Mouse (Mus musculus): ENCODE results near the gene Fkbp2. TPM values are rescaled to one million over a fixed set of nuclear protein-coding genes. Genes with fewer than 3 reads are reported as not detected.
A peak's percentile ranks its signal among the peaks of the same experiment; 100 is the strongest.
"Not testable (repeated sequence)": the region's sequence is repeated elsewhere in the genome, so short reads cannot be mapped to it uniquely, and the experiment has no call there.

Gene Fkbp2
- total RNA-seq, 2 experiments from 2014 or later: 106 to 115 TPM

DNA sequence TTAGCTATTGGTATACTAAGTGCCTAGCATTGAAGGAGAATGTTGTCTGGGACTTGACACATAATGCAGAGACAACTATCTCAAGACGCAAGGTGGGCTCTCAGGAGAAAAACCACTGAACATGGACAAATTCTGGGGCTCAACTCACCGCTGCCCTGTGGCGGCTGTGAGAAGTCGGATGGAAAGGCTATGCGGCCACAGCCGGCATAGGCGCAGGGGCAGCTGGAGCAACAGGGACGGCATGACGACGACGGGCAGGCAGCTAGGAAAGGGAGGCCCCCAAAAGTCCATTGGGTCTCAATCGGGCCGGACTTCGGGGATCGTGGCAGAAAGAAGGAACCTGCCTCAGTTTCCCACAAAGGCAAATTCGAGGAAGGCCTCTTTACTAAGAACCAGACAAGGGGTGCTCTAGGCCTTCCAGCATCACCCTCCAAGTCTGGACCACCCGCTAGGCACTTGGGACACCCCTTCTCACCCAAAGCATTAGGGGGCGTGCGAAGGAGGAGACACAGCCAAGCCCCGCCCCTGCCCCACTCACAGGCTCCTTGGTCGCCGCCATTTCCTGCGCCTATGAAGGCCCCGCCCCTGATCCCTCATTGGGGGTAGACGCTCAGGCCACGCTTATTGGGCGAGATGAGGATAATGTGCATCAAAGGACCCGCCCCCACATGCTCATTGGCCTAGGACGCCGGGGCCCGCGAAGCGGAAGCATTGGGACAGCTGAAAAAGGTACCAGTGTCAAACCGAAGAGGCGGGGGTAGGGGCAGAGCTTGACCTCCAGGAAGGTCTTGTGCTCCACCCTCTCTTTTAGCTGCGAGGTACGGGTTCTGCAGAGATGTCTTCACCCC lies 11.9 kb upstream of the Fkbp2 start, which contains the start of gene Dnajc4:
Gene Dnajc4, minus strand, starts transcription at position 562 of the 848 bp plus-strand sequence.
- peak; percentile 94 for DNase-seq (ENCODE audit: low spot score in 2 of 2)

DNA sequence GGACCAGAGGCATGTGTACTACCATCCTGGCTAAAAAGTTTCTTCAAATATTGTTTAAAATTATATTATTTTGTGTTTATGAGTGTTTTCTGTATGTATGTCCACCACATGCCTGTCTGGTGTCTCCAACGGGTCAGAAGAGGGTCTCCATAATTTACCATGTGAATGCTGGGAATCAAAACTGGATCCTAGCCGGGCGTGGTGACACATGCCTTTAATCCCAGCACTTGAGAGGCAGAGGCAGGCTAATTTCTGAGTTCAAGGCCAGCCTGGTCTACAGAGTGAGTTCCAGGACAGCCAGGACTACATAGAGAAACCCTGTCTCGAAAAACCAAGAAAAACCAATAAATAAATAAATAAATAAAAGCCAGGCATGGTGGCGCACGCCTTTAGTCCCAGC lies 10.9 kb upstream of the Fkbp2 start:
- DNase-seq (ENCODE audit: low spot score in 2 of 2): not testable (repeated sequence)

DNA sequence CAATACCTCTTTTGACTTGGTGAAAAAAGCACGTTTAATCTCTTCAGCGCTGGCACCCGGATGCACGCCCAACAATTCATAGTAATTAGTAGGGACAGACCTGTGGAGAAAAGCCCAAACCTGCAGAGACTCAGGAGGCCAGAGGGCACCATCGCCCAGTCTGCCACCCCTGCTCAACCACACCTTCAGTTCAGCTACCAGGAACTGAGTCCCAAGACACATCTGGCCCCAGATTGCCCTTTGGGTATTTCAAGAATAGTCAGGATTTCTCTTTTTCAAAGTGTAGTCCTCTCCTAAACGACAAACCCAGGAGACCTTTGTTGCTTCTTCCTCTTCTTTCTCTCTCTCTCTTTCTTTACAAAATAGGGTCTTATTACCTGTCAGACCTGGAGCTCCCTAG lies 10.4 kb upstream of the Fkbp2 start:
- DNase-seq (ENCODE audit: low spot score in 2 of 2): no peak

DNA sequence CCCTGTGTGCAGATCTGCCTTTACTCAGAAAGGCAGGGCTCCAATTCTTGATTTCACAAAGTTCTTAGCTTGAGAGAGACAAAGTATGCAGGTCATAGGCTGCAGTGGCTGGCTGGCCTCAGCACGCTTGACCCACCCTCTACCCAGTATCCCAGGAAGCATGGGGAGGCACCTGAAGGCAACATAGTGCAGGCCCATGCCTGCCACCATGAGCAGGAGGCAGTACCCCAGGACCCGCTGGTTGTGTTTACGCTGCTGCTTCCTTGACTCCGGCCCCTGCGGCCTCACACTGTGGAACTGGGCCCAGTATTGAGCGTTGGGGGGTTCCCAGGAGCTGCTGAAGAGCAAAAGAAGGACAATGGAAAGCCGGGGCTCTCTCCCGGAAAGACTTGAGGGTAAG lies 8.9 kb upstream of the Fkbp2 start:
- no peak for DNase-seq (ENCODE audit: low spot score in 2 of 2)

DNA sequence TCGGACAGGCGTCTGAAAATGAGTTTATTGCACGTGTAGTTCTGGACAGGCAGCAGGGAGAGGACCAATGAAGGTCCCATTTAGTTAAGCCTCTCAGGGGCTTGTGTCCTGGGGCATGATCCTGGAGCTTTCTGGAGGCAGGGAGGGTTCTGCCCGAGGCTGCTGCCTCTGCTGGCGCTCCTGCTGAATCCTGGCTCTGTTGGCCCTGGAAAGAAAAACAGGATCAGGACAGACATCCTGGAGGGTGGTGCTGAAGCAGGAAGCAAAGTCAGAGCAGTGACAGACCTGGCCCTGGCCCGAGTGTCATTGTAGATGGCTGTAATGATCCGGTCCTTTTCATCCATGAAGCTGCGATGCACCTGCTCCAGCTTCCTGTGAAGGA lies 7.6 kb upstream of the Fkbp2 start:
- no peak for DNase-seq (ENCODE audit: low spot score in 2 of 2)

DNA sequence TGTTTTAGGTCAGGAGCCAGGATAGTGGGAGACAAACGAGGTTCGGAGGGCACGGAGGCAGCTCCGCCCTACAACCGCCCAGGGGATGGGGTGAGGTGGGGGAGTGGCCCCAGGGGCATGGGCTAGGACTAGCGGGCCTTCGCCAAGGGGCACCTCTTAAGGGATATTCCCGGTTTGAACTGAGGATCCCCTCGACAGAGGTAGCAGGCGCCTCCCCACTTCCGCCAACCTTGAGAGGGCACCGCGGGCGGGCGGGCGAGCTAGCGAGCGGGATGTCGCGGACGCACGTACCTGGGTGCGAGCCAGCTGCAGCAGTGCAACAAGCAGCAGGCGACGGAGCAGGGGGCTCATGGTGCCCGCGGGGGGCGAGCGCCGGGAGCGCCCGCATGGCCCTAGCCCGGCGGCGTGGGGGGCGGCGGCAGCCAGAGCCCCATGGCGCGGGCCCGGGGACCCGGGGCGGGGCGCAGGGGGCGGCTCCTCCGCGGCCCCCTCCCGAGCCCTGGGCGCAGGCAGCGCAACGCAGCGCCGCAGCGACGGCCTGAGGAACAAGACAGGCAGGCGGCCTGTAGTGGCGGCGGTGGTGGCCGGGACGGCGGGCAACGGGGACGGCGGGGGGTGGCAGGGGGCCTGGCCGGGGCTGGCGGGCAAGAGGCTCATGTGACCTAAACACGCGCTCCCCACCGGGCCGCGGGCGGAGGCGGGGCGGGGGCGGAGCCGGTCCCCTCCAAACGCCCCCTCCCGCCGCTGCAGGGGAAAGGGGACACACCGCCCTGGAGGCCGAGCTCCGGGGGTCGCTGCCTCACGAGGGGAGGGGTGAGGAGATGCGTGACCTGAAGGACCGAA lies 7.0 kb upstream of the Fkbp2 start, which contains the start of gene Vegfb:
Gene Vegfb, minus strand, starts transcription at position 591 of the 843 bp plus-strand sequence.
- peak; percentile 50 to 67 for DNase-seq (ENCODE audit: low spot score in 2 of 2)

DNA sequence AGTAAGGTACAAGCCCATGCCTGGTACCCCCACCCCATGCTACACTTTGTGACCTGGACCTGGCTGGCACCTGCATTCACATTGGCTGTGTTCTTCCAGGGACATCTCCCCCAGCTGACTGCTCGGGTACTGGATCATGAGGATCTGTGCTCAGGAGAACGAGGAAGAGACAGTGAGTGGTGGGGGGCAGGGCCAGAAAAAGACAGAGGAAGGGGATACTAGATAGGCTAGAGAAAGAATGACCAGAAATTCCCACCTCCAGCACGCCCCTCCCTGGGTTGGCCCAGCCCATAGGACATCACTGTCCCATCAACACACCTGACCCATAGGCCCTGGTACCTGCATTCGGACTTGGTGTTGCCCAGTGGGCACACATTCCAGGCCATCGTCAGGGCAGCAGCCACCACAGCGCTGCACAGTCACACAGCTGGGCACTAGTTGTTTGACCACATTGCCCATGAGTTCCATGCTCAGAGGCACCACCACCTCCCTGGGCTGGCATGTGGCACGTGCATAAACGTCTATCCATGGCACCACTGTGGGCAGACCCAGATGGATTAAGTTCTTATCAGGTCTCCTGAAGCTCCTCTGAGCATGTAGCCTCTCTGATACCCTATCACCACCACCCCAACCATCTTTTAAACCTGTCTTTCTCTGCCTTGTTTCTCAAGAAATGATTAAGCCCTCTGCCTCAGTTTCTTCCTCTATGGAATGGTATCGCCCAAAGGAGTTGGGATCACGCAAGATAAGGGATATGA lies 5.8 kb upstream of the Fkbp2 start:
- no peak for DNase-seq (ENCODE audit: low spot score in 2 of 2)

DNA sequence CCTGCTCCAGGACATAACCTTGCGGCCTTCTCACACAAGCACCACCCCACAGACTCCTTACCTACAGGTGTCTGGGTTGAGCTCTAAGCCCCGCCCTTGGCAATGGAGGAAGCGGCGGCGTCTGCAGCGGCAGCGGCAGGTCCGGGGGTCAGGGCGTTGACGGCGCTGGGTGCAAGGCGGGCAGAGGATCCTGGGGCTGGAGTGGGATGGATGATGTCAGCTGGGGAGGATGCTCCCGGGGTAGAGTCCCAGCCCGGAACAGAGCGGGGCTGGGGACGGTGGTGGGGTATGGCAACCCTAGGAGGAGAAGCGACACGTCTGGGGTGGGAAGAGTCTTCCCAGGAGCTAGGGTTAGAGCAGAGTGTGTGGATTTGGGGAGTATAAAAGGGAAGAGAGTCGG lies 5.0 kb upstream of the Fkbp2 start:
- DNase-seq (ENCODE audit: low spot score in 2 of 2): no peak

DNA sequence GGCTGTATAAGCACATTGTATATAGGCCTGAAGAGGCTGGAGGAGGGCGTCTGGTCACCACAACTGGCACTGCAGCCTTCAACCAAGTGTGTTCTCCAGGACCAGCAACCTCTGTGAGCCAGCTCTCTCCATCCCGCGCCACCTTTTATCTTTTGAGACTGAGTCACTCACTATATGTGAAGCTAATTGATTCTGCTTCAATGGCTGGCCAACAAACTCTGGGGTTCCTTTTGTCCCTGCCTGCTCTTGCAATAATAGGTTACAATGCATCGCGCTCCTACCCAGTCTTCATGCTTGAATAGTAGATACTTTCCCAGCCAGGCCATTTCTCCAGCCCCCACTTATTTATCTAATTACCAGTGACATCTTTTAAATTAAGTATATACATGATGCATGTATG lies 3.3 kb upstream of the Fkbp2 start:
- no peak for DNase-seq (ENCODE audit: low spot score in 2 of 2)

DNA sequence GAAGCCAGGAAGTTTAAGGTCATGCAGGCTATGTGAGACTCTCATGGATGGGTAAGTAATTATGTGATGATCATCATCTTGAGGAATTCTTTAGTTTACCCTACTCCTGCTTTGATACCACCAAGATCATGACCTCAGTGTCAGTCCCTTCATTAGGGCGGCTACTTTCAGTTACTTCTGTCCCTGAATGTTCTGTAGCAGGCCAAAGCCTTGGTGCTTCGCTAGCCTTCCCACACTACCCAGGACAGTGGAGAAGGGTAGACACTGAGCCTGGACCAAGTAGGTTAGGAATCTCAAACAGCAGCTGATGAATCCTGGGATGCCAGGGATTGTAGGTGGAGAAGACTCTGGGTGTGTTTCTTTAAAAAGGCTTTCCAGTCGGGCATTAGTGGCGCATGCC lies 1.2 kb upstream of the Fkbp2 start:
- no peak for DNase-seq (ENCODE audit: low spot score in 2 of 2)

DNA sequence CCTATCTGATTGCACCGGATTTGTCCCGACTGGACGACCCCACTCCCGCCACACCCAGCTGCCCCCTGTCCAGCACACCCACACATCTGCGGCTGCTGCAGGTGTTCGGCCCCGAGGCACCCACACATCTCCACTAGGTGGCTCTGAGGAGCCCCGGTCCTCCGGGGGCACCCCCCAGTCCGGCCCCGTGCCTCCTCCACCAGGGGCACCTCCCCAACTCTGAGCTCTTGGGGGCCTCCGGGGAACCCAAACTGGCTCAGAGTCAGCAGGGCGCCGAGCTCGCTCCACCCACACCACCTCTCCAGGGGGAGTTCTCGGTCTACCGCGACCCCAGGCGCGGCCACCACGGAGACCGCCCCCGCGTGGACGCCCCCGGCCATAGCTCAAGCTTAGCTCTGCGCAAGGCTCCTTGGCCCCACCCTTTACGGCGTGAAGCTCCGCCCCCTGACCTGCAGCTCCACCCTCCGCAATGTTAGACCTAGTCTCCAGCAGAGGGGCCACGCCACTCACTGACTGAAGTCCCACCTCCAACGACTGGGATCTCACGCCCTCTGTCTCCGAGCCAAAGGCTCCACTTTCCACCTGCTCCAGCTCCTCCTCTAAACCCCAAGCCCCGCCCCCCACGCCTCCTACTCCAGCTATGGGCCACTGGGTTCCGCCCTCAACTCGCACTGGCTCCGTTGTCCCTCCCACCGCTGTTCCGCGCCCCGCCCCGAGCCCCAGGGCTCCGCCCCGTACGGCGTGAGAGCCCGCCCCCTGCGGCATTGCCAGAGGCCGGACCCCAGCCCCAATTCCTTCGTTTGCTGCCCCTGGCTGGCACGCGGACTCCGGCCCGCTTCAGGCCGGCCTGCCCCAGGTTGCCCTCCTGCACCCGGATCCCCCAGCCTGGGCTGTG lies 568 bp downstream of the Fkbp2 start:
- DNase-seq (ENCODE audit: low spot score in 2 of 2): peak; percentile 99

DNA sequence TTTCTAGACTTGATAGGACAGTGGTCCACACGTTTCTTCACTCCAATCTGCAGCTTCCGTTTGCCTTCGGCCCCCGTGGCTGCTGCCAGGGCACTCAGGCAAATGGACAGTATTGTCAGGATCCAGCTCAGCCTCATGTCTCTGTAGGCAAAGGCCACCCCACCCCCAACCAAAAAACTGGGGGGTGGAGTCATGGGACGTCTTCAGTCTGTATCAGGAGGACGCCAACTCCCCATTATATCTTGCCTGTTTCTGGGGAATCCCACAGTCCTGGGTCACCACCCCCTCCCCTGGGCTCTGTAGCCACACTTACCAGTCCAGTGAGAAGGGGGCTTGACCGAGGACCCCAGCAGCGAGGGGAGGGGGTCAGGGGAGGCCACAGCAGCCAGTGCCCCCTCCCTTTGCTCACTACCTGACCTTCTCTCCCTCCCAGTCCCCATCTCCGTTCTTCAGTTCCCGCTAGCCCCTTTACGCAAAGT lies 1.3 kb downstream of the Fkbp2 start:
- DNase-seq (ENCODE audit: low spot score in 2 of 2): peak; percentile 37 to 55

DNA sequence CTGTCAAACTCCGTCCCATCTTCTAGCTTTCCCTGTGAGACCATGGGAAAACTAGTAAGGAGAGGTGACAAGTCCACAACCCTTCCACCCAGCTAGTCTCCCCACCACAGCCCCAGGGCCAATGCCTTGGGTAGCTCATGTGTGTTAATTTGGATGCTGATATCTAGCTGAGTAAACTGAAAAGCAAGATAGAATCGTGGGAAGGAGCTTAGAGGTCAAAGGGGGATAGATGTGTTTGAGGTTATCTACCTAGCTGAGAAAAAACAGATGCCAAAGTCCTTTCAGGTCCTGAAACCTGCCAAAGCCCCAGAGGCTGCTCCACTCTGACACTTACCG lies 1.7 kb downstream of the Fkbp2 start:
- no peak for DNase-seq (ENCODE audit: low spot score in 2 of 2)

DNA sequence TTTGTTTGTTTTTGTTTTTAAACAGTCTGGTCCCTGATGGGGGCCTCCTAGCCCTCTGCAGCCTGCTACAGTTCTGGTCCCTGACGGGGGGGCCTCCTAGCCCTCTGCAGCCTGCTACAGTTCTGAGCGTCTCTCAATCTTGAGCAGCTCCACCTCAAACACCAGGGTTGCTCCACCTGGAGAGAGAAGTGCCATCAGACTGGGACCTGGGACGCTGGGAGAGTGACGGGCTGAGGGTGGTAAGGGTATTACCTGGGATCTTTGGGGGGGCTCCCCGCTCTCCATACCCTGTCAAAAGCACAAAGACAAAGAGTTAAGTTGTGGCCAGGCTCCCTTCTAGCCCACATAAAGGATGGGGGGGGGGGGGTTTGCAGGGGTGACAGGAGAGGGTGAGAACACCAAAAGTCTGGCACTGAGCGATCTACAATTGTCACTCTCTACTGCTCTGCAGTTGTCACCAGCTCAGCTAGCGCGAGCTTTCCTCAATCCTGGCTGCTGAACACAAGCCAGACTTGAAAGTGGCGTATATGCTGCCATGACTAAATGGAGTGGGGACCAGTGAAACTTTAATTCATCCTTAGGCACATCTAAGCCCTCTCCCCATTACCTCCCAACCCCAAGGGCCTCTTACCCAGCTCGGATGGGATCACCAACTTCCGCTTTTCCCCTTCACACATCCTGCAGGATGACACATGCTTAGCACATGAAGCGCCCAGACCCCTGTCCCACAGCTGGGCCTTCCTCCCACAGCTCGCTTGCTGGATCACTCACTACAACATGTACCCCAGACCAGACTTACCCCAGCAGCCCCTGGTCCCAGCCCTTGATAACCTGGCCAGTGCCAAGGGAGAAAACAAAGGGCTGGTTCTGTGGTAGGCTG lies 2.3 kb downstream of the Fkbp2 start:
- DNase-seq (ENCODE audit: low spot score in 2 of 2): no peak

DNA sequence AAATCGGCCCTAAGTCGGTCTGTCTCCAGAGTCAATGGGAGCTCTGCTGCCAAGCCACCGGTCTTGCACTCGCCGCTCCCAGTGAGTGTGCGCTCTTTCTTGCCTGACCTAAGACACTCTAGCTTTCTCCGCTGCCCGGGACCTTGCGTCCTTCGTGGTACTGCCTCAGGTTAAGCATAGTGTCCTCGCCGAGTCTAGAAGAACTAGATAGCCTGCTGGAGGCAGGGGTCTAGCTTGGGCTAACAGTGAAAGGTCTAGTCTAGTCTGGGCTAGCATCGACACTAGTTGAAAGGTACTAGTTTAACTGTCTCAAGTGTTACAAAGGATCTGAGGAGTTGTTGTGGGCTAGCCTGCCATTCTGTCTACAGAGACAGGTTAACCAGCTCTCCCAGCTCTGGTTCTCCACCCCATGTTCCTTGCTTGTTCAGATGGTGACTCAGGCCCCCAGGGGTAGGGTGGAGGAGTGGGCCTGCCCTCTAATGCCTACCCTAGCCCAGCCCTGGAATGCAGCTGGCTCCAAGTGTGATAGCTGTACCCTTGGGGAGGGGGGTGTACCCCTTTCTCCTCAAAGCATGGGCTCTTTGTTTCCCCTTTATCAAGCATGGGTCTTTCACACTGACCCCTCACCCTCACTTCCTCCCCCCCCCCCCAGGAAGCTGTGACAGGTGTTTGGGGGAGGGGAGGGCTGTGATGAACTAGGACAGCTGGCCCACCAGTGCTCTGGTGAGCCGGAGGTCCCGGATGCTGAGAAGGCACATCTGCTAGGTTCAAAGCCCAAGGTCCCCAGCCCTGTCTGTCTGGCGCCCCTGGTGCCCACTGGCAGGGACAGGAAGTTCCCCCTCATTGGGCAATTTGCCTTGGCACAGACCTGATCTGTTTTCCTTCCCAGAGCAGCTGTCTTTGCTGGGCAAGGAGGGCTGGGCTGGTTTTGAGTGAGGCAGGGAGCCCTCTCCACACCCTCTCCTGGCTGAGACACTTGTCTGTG lies 4.5 kb downstream of the Fkbp2 start, which contains the start of gene Plcb3:
Gene Plcb3, minus strand, starts transcription at position 934 of the 985 bp plus-strand sequence.
- peak; percentile 37 to 41 for DNase-seq (ENCODE audit: low spot score in 2 of 2)

DNA sequence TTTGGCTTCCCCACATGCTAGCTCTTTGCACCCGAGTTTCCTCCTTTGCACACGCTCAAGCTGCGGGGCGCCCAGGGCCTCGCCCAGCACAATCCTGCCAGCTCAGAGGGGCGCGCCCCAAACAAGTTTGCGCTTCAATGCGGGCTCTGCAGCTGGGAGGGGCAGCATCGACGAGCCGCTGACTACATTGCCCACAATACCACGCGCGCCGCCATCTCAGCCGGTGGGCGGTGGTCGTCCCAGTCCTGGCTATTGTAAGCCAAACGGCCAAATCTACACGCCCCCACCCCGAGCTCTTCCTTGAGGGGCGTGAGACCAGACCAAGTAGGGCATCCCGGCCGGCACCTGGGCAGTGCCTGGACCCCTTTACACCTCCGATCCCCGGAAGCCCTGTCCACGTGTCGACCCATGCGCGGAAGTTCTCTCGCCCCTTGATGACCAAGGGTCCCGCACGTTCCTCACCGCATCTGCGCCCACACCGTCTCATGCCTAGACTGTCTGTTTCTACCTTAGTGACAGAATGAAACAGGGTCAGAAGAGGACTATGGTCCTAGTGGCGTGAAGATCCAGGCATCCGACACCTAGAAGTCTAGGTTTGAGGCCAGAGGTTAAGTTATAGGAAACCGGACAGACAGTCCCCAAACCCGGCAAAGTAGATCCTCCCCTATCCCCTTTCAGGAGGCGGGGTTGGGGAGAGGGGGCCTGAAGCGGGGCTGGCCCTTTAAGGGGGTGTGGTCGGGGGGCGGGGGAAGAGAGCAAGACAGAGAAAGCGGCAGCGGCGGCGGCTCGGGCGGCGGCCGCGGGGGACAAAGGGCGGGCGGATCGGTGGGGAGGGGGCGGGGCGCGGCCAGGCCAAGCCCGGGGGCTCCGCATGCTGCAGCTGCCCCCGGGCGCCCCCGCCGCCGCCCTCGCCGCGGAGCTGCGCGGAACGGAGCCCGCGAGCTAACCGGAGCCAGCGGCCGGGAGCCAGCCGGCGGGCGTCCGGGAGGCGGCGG lies 5.8 kb downstream of the Fkbp2 start, which contains the start of gene Ppp1r14b:
Gene Ppp1r14b, plus strand, starts transcription at position 758 of the 995 bp plus-strand sequence.
- peak; percentile 70 to 77 for DNase-seq (ENCODE audit: low spot score in 2 of 2)
